Mouse (Mus musculus) stomach, embryonic 14.5 days (tissue): ENCODE measurements around the gene Lama2. TPM values are rescaled to one million over a fixed set of nuclear protein-coding genes. Genes with fewer than 3 reads are reported as not detected.

ENCODE experiments used
- ATAC-seq: fragments of 200-750 bp; cut with Nextera tagmentation; 2 replicates; pipeline ENCODE4 v1.8.0; 2017; ENCODE audit warnings: low read depth, moderate TSS enrichment; ENCODE audit not compliant: insufficient number of reproducible peaks, insufficient read depth, low FRiP score
- H3K27ac ChIP-seq: fragments of 300-500 bp; sonication (generic); 2 replicates; pipeline ENCODE4 v1.5.1; 2014; ENCODE audit warnings: mild to moderate bottlenecking, low read length, moderate library complexity, mixed read lengths
- H3K27me3 ChIP-seq: fragments of 300-500 bp; sonication (generic); 2 replicates; pipeline ENCODE4 v1.6.1; 2014; ENCODE audit warnings: low read length, control low read depth, mixed read lengths; ENCODE audit not compliant: control insufficient read depth, insufficient read depth
- H3K36me3 ChIP-seq: fragments of 300-500 bp; sonication (generic); 2 replicates; pipeline ENCODE4 v1.6.1; 2014; ENCODE audit warnings: mild to moderate bottlenecking, control low read depth, low read length, moderate library complexity, mixed read lengths; ENCODE audit not compliant: control insufficient read depth, insufficient read depth
- H3K4me1 ChIP-seq: fragments of 300-500 bp; sonication (generic); 2 replicates; pipeline ENCODE4 v1.6.1; 2014; ENCODE audit warnings: low read length, control low read depth, mixed read lengths; ENCODE audit not compliant: control insufficient read depth, insufficient read depth
- H3K4me2 ChIP-seq: fragments of 300-500 bp; sonication (generic); replicated peaks from 2 replicates; pipeline ENCODE4 v1.6.1; 2014; ENCODE audit warnings: low read depth, low read length, control low read depth
- H3K4me3 ChIP-seq: fragments of 300-500 bp; sonication (generic); 2 replicates; pipeline ENCODE4 v1.5.1; 2014; ENCODE audit warnings: low read depth, low read length, control low read depth
- H3K9ac ChIP-seq: fragments of 300-500 bp; sonication (generic); replicated peaks from 2 replicates; pipeline ENCODE4 v1.6.1; 2014; ENCODE audit warnings: low read depth, mild to moderate bottlenecking, control low read depth, low read length, moderate library complexity, mixed read lengths
- H3K9me3 ChIP-seq: fragments of 300-500 bp; sonication (generic); 2 replicates; pipeline ENCODE4 v1.6.1; 2016; ENCODE audit warnings: low read depth, low read length, control low read depth; ENCODE audit not compliant: control insufficient read depth
- WGBS: fragments of 180-500 bp; shearing (Covaris S2); extraction: QIAGEN DNeasy Blood & Tissue Kit; methylation state at CpG from one replicate; pipeline ENCODE4 v1.1.7; 2014; 5-methylcytosine and 5-hydroxymethylcytosine counted together
- polyA plus RNA-seq: library from polyadenylated mRNA; unstranded; fragments of >200 nt; fragmentation: Nextera tagmentation; extraction: Ambion mirVana; gene quantifications from 2 replicates; pipeline ENCODE4 v1.2.1, GENCODE M21; 2014

Gene Lama2
- polyA plus RNA-seq, 1 experiment from 2014 or later: 25.8 TPM

- no peak overlapping the region for H3K27ac ChIP-seq
- whole genome bisulfite sequencing: 83% methylated on average over 1 of the region's 1 CpGs
- ATAC-seq: no peak
These were observed 636.0 kb downstream of the Lama2 start for GRCm38 (mm10) chr10:26983583-26983982.

GRCm38 (mm10) chr10:26982621-26983020 is 636.9 kb downstream of the Lama2 start:
- Histone ChIP-seq H3K4me2 (no peak overlapping the region), H3K36me3 (no peaks in the 10 kb centered on the region)

More at GRCm38 (mm10) chr10:26983583-26983982, 636.0 kb downstream of the Lama2 start:
- Histone ChIP-seq H3K9ac (no peak overlapping the region), H3K4me3 (no peak overlapping the region), H3K4me2 (no peak overlapping the region), H3K4me1 (no peaks in the 10 kb centered on the region), H3K27me3 (no peaks in the 10 kb centered on the region), H3K9me3 (no peaks in the 10 kb centered on the region), H3K36me3 (no peaks in the 10 kb centered on the region)

GRCm38 (mm10) chr10:26975372-26975771 is 644.2 kb downstream of the Lama2 start:
- no peaks in the 10 kb centered on the region for H3K27me3 ChIP-seq
- H3K27ac ChIP-seq: no peak overlapping the region
- no peak for ATAC-seq
- H3K4me2 ChIP-seq: no peak overlapping the region
- H3K9ac ChIP-seq: no peak overlapping the region
- H3K4me3 ChIP-seq: no peak overlapping the region
- H3K4me1 ChIP-seq: no peaks in the 10 kb centered on the region
- H3K9me3 ChIP-seq: no peaks in the 10 kb centered on the region
- H3K36me3 ChIP-seq: no peaks in the 10 kb centered on the region
- 83% methylated on average over 3 of the region's 3 CpGs for WGBS

More at GRCm38 (mm10) chr10:26982621-26983020, 636.9 kb downstream of the Lama2 start:
- no peak for ATAC-seq
- Histone ChIP-seq H3K9ac (no peak overlapping the region), H3K27ac (no peak overlapping the region), H3K9me3 (no peaks in the 10 kb centered on the region), H3K4me1 (no peaks in the 10 kb centered on the region), H3K27me3 (no peaks in the 10 kb centered on the region), H3K4me3 (no peak overlapping the region)
- WGBS: 81% methylated on average over 2 of the region's 2 CpGs

- Histone ChIP-seq H3K9ac (no peak overlapping the region), H3K9me3 (no peaks in the 10 kb centered on the region), H3K27ac (no peak overlapping the region), H3K4me1 (no peaks in the 10 kb centered on the region), H3K4me3 (no peak overlapping the region), H3K36me3 (no peaks in the 10 kb centered on the region), H3K27me3 (no peaks in the 10 kb centered on the region), H3K4me2 (no peak overlapping the region)
- 64% methylated on average over 1 of the region's 1 CpGs for WGBS
- no peak for ATAC-seq
These were observed 645.3 kb downstream of the Lama2 start for GRCm38 (mm10) chr10:26974224-26974623.

GRCm38 (mm10) chr10:26973575-26973974 is 646.0 kb downstream of the Lama2 start:
- 93% methylated on average over 2 of the region's 2 CpGs for WGBS
- Histone ChIP-seq H3K4me2 (no peak overlapping the region), H3K4me1 (no peaks in the 10 kb centered on the region), H3K4me3 (no peak overlapping the region), H3K36me3 (no peaks in the 10 kb centered on the region), H3K27me3 (no peaks in the 10 kb centered on the region), H3K9me3 (no peaks in the 10 kb centered on the region), H3K9ac (no peak overlapping the region), H3K27ac (no peak overlapping the region)
- no peak for ATAC-seq

GRCm38 (mm10) chr10:26958513-26958912 is 661.0 kb downstream of the Lama2 start:
- Histone ChIP-seq H3K4me1 (no peaks in the 10 kb centered on the region), H3K9ac (no peak overlapping the region), H3K9me3 (no peaks in the 10 kb centered on the region), H3K4me3 (no peak overlapping the region), H3K4me2 (no peak overlapping the region), H3K36me3 (no peaks in the 10 kb centered on the region), H3K27me3 (no peaks in the 10 kb centered on the region), H3K27ac (no peak overlapping the region)
- 84% methylated on average over 3 of the region's 3 CpGs for WGBS
- ATAC-seq: no peak

GRCm38 (mm10) chr10:26950448-26950847 is 669.1 kb downstream of the Lama2 start:
- Histone ChIP-seq H3K4me1 (no peaks in the 10 kb centered on the region), H3K27me3 (no peaks in the 10 kb centered on the region), H3K27ac (no peak overlapping the region), H3K4me2 (no peak overlapping the region), H3K36me3 (no peaks in the 10 kb centered on the region), H3K4me3 (no peak overlapping the region), H3K9ac (no peak overlapping the region), H3K9me3 (no peaks in the 10 kb centered on the region)
- ATAC-seq: no peak
- 75% methylated on average over 7 of the region's 7 CpGs for WGBS

- Histone ChIP-seq H3K4me3 (no peak overlapping the region), H3K9me3 (no peaks in the 10 kb centered on the region), H3K4me2 (no peak overlapping the region), H3K27me3 (no peaks in the 10 kb centered on the region), H3K4me1 (no peaks in the 10 kb centered on the region), H3K27ac (no peak overlapping the region), H3K9ac (no peak overlapping the region), H3K36me3 (no peaks in the 10 kb centered on the region)
- WGBS: 71% methylated on average over 8 of the region's 8 CpGs
- ATAC-seq: no peak
These were observed 669.9 kb downstream of the Lama2 start for GRCm38 (mm10) chr10:26949667-26950066.

- no peak for ATAC-seq
These were observed 671.2 kb downstream of the Lama2 start for GRCm38 (mm10) chr10:26948331-26948730.

More at GRCm38 (mm10) chr10:26948331-26948730, 671.2 kb downstream of the Lama2 start:
- WGBS: 69% methylated on average over 2 of the region's 2 CpGs
- Histone ChIP-seq H3K9me3 (no peaks in the 10 kb centered on the region), H3K36me3 (no peaks in the 10 kb centered on the region), H3K27ac (no peak overlapping the region), H3K4me2 (no peak overlapping the region), H3K4me3 (no peak overlapping the region), H3K9ac (no peak overlapping the region), H3K4me1 (no peaks in the 10 kb centered on the region), H3K27me3 (no peaks in the 10 kb centered on the region)
